Mouse (Mus musculus) bone marrow macrophage, adult 2 months (primary cell): Measurements from ENCODE around the gene Serpinh1.

Experiments
- CTCF ChIP-seq: IDR thresholded peaks from 2 replicates; pipeline ENCODE4 v1.5.1; 2012; ENCODE audit warnings: low read depth, mild to moderate bottlenecking, low read length, moderate library complexity
- POLR2A ChIP-seq: IDR thresholded peaks from 2 replicates; pipeline ENCODE4 v1.6.1; 2012; ENCODE audit warnings: mild to moderate bottlenecking, low read depth, low read length, borderline replicate concordance

- TF ChIP-seq CTCF = no peak
- no peak for TF ChIP-seq POLR2A
These were observed 9.5 kb downstream of the Serpinh1 start for GRCm38 (mm10) chr7:99343577-99343976.
